Mouse (Mus musculus) kidney, embryonic 16.5 days (tissue): Measurements from ENCODE around the gene Sprr2h. TPM values are rescaled to one million over a fixed set of nuclear protein-coding genes. Genes with fewer than 3 reads are reported as not detected.

Source experiments
- ATAC-seq: fragments of 200-750 bp; cut with Nextera tagmentation; 2 replicates; pipeline ENCODE4 v1.8.0; 2017; ENCODE audit warnings: moderate TSS enrichment; ENCODE audit not compliant: low FRiP score, low TSS enrichment
- H3K27ac ChIP-seq: fragments of 300-500 bp; sonication (generic); 2 replicates; pipeline ENCODE4 v1.5.1; 2014; ENCODE audit warnings: low read length
- H3K27me3 ChIP-seq: fragments of 300-500 bp; sonication (generic); 2 replicates; pipeline ENCODE4 v1.6.1; 2014; ENCODE audit warnings: low read length, control low read depth, mixed read lengths; ENCODE audit not compliant: insufficient read depth
- H3K36me3 ChIP-seq: fragments of 300-500 bp; sonication (generic); 2 replicates; pipeline ENCODE4 v1.6.1; 2014; ENCODE audit warnings: low read length, control low read depth, mixed read lengths; ENCODE audit not compliant: insufficient read depth
- H3K4me1 ChIP-seq: fragments of 300-500 bp; sonication (generic); 2 replicates; pipeline ENCODE4 v1.6.1; 2014; ENCODE audit warnings: low read length, control low read depth, mixed read lengths; ENCODE audit not compliant: insufficient read depth
- H3K4me2 ChIP-seq: fragments of 300-500 bp; sonication (generic); replicated peaks from 2 replicates; pipeline ENCODE4 v1.6.1; 2014; ENCODE audit warnings: low read depth, low read length
- H3K4me3 ChIP-seq: fragments of 300-500 bp; sonication (generic); 2 replicates; pipeline ENCODE4 v1.5.1; 2014; ENCODE audit warnings: mild to moderate bottlenecking, low read length
- H3K9ac ChIP-seq: fragments of 300-500 bp; sonication (generic); replicated peaks from 2 replicates; pipeline ENCODE4 v1.6.1; 2014; ENCODE audit warnings: low read length
- H3K9me3 ChIP-seq: fragments of 300-500 bp; sonication (generic); 2 replicates; pipeline ENCODE4 v1.6.1; 2016; ENCODE audit warnings: low read length, control low read depth
- WGBS: fragments of 180-500 bp; shearing (Covaris S2); extraction: QIAGEN DNeasy Blood & Tissue Kit; methylation state at CpG from one replicate; pipeline ENCODE4 v1.1.7; 2014; 5-methylcytosine and 5-hydroxymethylcytosine counted together
- polyA plus RNA-seq: library from polyadenylated mRNA; unstranded; fragments of >200 nt; fragmentation: Nextera tagmentation; extraction: Ambion mirVana; gene quantifications from 2 replicates; pipeline ENCODE4 v1.2.1, GENCODE M21; 2015

Gene Sprr2h
- polyA plus RNA-seq, 1 experiment from 2014 or later: not detected

DNA sequence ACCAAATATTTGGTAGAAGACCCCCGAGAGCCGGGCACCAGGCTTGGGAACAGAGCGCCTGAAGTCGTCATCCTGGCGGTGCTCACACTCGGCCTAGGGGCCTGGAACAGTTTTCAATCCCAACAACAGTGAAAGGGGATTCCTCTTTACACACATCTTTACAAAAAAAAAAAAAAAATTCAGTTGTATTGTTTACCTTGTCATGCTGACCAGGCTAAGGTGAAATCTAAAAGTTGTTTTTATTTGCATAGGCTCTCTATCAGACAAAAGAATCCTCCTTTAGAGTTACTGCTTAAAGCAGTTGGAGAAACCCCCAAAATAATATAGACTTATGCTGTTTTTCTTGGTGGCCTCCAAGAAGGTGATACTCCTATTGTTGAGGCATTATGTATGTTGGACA, 43.8 kb downstream of the Sprr2h start, which contains the start of gene Gm9774:
Gm9774 (minus strand) TSS at position 101 of the 400 bp plus-strand sequence.
- no peaks in the 10 kb centered on the region for H3K36me3 ChIP-seq
- H3K4me1 ChIP-seq: no peaks in the 10 kb centered on the region
- ATAC-seq: no peak
- no peak within 1 kb of the TSS for H3K27ac ChIP-seq
- 94% methylated on average over 6 of the region's 6 CpGs for WGBS
- H3K9ac ChIP-seq: no peak within 1 kb of the TSS
- H3K4me2 ChIP-seq: no peak within 1 kb of the TSS
- H3K4me3 ChIP-seq: no peak within 1 kb of the TSS
- H3K27me3 ChIP-seq: no peaks in the 10 kb centered on the region
- H3K9me3 ChIP-seq: 0 out of 2 replicates have a peak, but pooled peaks cover 2% of the 10 kb centered on the region

DNA sequence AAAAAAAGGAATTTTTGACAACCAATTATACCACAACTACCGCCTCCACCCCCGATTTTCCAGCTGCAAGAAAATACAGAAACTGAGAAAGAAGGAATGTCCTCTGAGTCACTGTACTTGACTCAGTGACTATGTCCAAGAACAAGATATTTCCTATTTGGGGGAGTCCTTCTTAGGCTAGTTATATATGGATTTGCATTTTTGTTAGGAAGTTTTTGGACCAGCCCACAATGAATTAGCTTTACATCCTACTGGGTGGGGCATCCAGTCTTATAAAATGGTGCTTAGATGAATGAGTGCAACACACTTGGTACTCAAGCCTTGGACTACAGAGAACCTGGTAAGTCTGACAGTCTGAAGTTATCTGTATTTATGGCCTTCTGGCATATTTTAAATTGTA, 46.8 kb downstream of the Sprr2h start, which contains the start of gene Sprr2k:
Sprr2k (plus strand) TSS at position 301 of the 400 bp plus-strand sequence.
- Histone ChIP-seq H3K27me3 (no peaks in the 10 kb centered on the region), H3K9ac (no peak within 1 kb of the TSS), H3K4me1 (no peaks in the 10 kb centered on the region), H3K9me3 (0 out of 2 replicates have a peak, but pooled peaks cover 2% of the 10 kb centered on the region), H3K27ac (no peak within 1 kb of the TSS), H3K36me3 (no peaks in the 10 kb centered on the region), H3K4me3 (no peak within 1 kb of the TSS), H3K4me2 (no peak within 1 kb of the TSS)
- 79% methylated on average over 2 of the region's 2 CpGs for WGBS
- no peak for ATAC-seq

Other genes starting within 250 kb of the Sprr2h start
- gene Lelp1, start 242.9 kb upstream of the Sprr2h start, polyA plus RNA-seq: not detected in 2 replicates
- gene Sprr2a1, start 169.9 kb upstream of the Sprr2h start, polyA plus RNA-seq: 0.12 TPM in 1 of 2 replicates, not detected in the other
- gene Sprr2a2, start 169.8 kb upstream of the Sprr2h start, polyA plus RNA-seq: 2.8 and 3.6 TPM in 2 replicates
- gene Sprr2a3, start 100.3 kb upstream of the Sprr2h start, polyA plus RNA-seq: 0.49 and 0.69 TPM in 2 replicates
- gene Sprr2b, start 69.1 kb upstream of the Sprr2h start, polyA plus RNA-seq: not detected in 2 replicates
- gene Sprr2d, start 46.5 kb upstream of the Sprr2h start, polyA plus RNA-seq: not detected in 2 replicates
- not detected in 2 replicates for gene Sprr2e, start 33.5 kb upstream of the Sprr2h start, polyA plus RNA-seq
- 38.9 and 39.7 TPM in 2 replicates for gene Sprr2f, start 20.5 kb upstream of the Sprr2h start, polyA plus RNA-seq
- not detected in 2 replicates for gene Sprr2i, start 22.3 kb downstream of the Sprr2h start, polyA plus RNA-seq
- gene Sprr2j-ps, start 32.4 kb downstream of the Sprr2h start, polyA plus RNA-seq: not detected in 2 replicates
- 8.3 and 22.7 TPM in 2 replicates for gene Gm9774, start 43.7 kb downstream of the Sprr2h start, polyA plus RNA-seq
- gene Sprr2k, start 46.9 kb downstream of the Sprr2h start, polyA plus RNA-seq: not detected in 2 replicates
- 0.30 TPM in 1 of 2 replicates, not detected in the other for gene Sprr1b, start 53.1 kb downstream of the Sprr2h start, polyA plus RNA-seq
- not detected in 2 replicates for gene Sprr3, start 73.0 kb downstream of the Sprr2h start, polyA plus RNA-seq
- 45.9 TPM in 2 replicates for gene Sprr1a, start 100.2 kb downstream of the Sprr2h start, polyA plus RNA-seq
- gene Sprr4, start 114.8 kb downstream of the Sprr2h start, polyA plus RNA-seq: not detected in 2 replicates
- gene 2310046K23Rik, start 148.8 kb downstream of the Sprr2h start, polyA plus RNA-seq: not detected in 2 replicates
- gene Ivl, start 188.1 kb downstream of the Sprr2h start, polyA plus RNA-seq: 0.64 and 1.4 TPM in 2 replicates
- not detected in 2 replicates for gene Smcp, start 203.3 kb downstream of the Sprr2h start, polyA plus RNA-seq
- not detected in 2 replicates for gene 2210017I01Rik, start 221.8 kb downstream of the Sprr2h start, polyA plus RNA-seq
- not detected in 2 replicates for gene Lce6a, start 236.0 kb downstream of the Sprr2h start, polyA plus RNA-seq